Mouse (Mus musculus): ENCODE results near the gene 2010300C02Rik. TPM values are rescaled to one million over a fixed set of nuclear protein-coding genes. Genes with fewer than 3 reads are reported as not detected.
A peak's percentile ranks its signal among the peaks of the same experiment; 100 is the strongest.

The 2010300C02Rik gene
- total and polyA plus RNA-seq, 2 experiments: 0.04 to 0.09 TPM

GRCm38 (mm10) chr1:37695732-37696131 lies 24.2 kb downstream of the 2010300C02Rik start:
- Histone ChIP-seq H3K36me3 (ENCODE audit: control insufficient read depth, insufficient read depth, low read length) (no peaks in the 10 kb centered on the region), H3K4me3 (ENCODE audit: insufficient read depth, low read depth, low read length) (no peak overlapping the region), H3K27ac (replicated peaks; ENCODE audit: insufficient read depth, low read depth, low read length) (no peak overlapping the region), H3K9ac (ENCODE audit: low read depth, low read length) (no peak overlapping the region), H3K4me1 (ENCODE audit: control insufficient read depth, insufficient read depth, low read length) (no peaks in the 10 kb centered on the region), H3K27me3 (ENCODE audit: control insufficient read depth, insufficient read depth, low read length) (no peaks in the 10 kb centered on the region), H3K79me2 (ENCODE audit: control insufficient read depth, insufficient read depth, low read length) (no peaks in the 10 kb centered on the region)
- WGBS: 89% methylated on average over 9 of the region's 9 CpGs
- TF ChIP-seq CTCF (IDR thresholded peaks at IDR 0.05; ENCODE audit: low read depth, low read length) (no peak), POLR2A (IDR thresholded peaks at IDR 0.05; ENCODE audit: extremely low read depth, insufficient read depth, low read length) (no peak)
- DNase-seq (ENCODE audit: extremely low read depth, low read depth, low spot score): no peak

- Histone ChIP-seq H3K36me3 (ENCODE audit: control insufficient read depth, insufficient read depth, low read length) (no peaks in the 10 kb centered on the region), H3K9ac (ENCODE audit: low read depth, low read length) (no peak overlapping the region), H3K4me1 (ENCODE audit: control insufficient read depth, insufficient read depth, low read length) (no peaks in the 10 kb centered on the region), H3K4me3 (ENCODE audit: insufficient read depth, low read depth, low read length) (no peak overlapping the region), H3K79me2 (ENCODE audit: control insufficient read depth, insufficient read depth, low read length) (no peaks in the 10 kb centered on the region), H3K27ac (replicated peaks; ENCODE audit: insufficient read depth, low read depth, low read length) (no peak overlapping the region), H3K27me3 (ENCODE audit: control insufficient read depth, insufficient read depth, low read length) (no peaks in the 10 kb centered on the region)
- WGBS: 15% methylated on average over 8 of the region's 8 CpGs
- TF ChIP-seq POLR2A (IDR thresholded peaks at IDR 0.05; ENCODE audit: extremely low read depth, insufficient read depth, low read length): no peak
- no peak for TF ChIP-seq CTCF (IDR thresholded peaks at IDR 0.05; ENCODE audit: low read depth, low read length)
- DNase-seq (ENCODE audit: extremely low read depth, low read depth, low spot score): peak; percentile 14
Measured at GRCm38 (mm10) chr1:37694417-37694816, 25.5 kb downstream of the 2010300C02Rik start.

- Histone ChIP-seq H3K36me3 (ENCODE audit: control insufficient read depth, insufficient read depth, low read length) (no peaks in the 10 kb centered on the region), H3K4me1 (ENCODE audit: control insufficient read depth, insufficient read depth, low read length) (no peaks in the 10 kb centered on the region), H3K4me3 (ENCODE audit: insufficient read depth, low read depth, low read length) (no peak overlapping the region), H3K27ac (replicated peaks; ENCODE audit: insufficient read depth, low read depth, low read length) (no peak overlapping the region), H3K9ac (ENCODE audit: low read depth, low read length) (no peak overlapping the region), H3K27me3 (ENCODE audit: control insufficient read depth, insufficient read depth, low read length) (no peaks in the 10 kb centered on the region), H3K79me2 (ENCODE audit: control insufficient read depth, insufficient read depth, low read length) (no peaks in the 10 kb centered on the region)
- peak; percentile 19 for DNase-seq (ENCODE audit: extremely low read depth, low read depth, low spot score)
- WGBS: 53% methylated on average over 8 of the region's 8 CpGs
- TF ChIP-seq POLR2A (IDR thresholded peaks at IDR 0.05; ENCODE audit: extremely low read depth, insufficient read depth, low read length) (no peak), CTCF (IDR thresholded peaks at IDR 0.05; ENCODE audit: low read depth, low read length) (no peak)
Measured at GRCm38 (mm10) chr1:37691179-37691578, 28.7 kb downstream of the 2010300C02Rik start.

- TF ChIP-seq POLR2A (IDR thresholded peaks at IDR 0.05; ENCODE audit: extremely low read depth, insufficient read depth, low read length): no peak
- TF ChIP-seq CTCF (IDR thresholded peaks at IDR 0.05; ENCODE audit: low read depth, low read length): no peak
- H3K27ac ChIP-seq (replicated peaks; ENCODE audit: insufficient read depth, low read depth, low read length): no peak overlapping the region
- no peak overlapping the region for H3K4me3 ChIP-seq (ENCODE audit: insufficient read depth, low read depth, low read length)
- no peaks in the 10 kb centered on the region for H3K36me3 ChIP-seq (ENCODE audit: control insufficient read depth, insufficient read depth, low read length)
- DNase-seq (ENCODE audit: extremely low read depth, low read depth, low spot score): peak; percentile 20
- H3K27me3 ChIP-seq (ENCODE audit: control insufficient read depth, insufficient read depth, low read length): no peaks in the 10 kb centered on the region
- H3K9ac ChIP-seq (ENCODE audit: low read depth, low read length): no peak overlapping the region
- no peaks in the 10 kb centered on the region for H3K79me2 ChIP-seq (ENCODE audit: control insufficient read depth, insufficient read depth, low read length)
- 78% methylated on average over 5 of the region's 5 CpGs for whole genome bisulfite sequencing
- no peaks in the 10 kb centered on the region for H3K4me1 ChIP-seq (ENCODE audit: control insufficient read depth, insufficient read depth, low read length)
Measured at GRCm38 (mm10) chr1:37690665-37691064, 29.2 kb downstream of the 2010300C02Rik start.

GRCm38 (mm10) chr1:37689730-37690129 lies 30.2 kb downstream of the 2010300C02Rik start:
- no peak for DNase-seq (ENCODE audit: extremely low read depth, low read depth, low spot score)
- no peak overlapping the region for H3K4me3 ChIP-seq (ENCODE audit: insufficient read depth, low read depth, low read length)
- no peaks in the 10 kb centered on the region for H3K4me1 ChIP-seq (ENCODE audit: control insufficient read depth, insufficient read depth, low read length)
- no peaks in the 10 kb centered on the region for H3K36me3 ChIP-seq (ENCODE audit: control insufficient read depth, insufficient read depth, low read length)
- no peaks in the 10 kb centered on the region for H3K27me3 ChIP-seq (ENCODE audit: control insufficient read depth, insufficient read depth, low read length)
- H3K27ac ChIP-seq (replicated peaks; ENCODE audit: insufficient read depth, low read depth, low read length): no peak overlapping the region
- TF ChIP-seq POLR2A (IDR thresholded peaks at IDR 0.05; ENCODE audit: extremely low read depth, insufficient read depth, low read length): no peak
- TF ChIP-seq CTCF (IDR thresholded peaks at IDR 0.05; ENCODE audit: low read depth, low read length): no peak
- 86% methylated on average over 6 of the region's 6 CpGs for WGBS
- no peak overlapping the region for H3K9ac ChIP-seq (ENCODE audit: low read depth, low read length)
- no peaks in the 10 kb centered on the region for H3K79me2 ChIP-seq (ENCODE audit: control insufficient read depth, insufficient read depth, low read length)

- H3K27me3 ChIP-seq (ENCODE audit: control insufficient read depth, insufficient read depth, low read length): no peaks in the 10 kb centered on the region
- H3K27ac ChIP-seq (replicated peaks; ENCODE audit: insufficient read depth, low read depth, low read length): no peak overlapping the region
- H3K36me3 ChIP-seq (ENCODE audit: control insufficient read depth, insufficient read depth, low read length): no peaks in the 10 kb centered on the region
- TF ChIP-seq CTCF (IDR thresholded peaks at IDR 0.05; ENCODE audit: low read depth, low read length) (no peak), POLR2A (IDR thresholded peaks at IDR 0.05; ENCODE audit: extremely low read depth, insufficient read depth, low read length) (no peak)
- no peaks in the 10 kb centered on the region for H3K79me2 ChIP-seq (ENCODE audit: control insufficient read depth, insufficient read depth, low read length)
- H3K9ac ChIP-seq (ENCODE audit: low read depth, low read length): no peak overlapping the region
- 62% methylated on average over 8 of the region's 8 CpGs for WGBS
- H3K4me3 ChIP-seq (ENCODE audit: insufficient read depth, low read depth, low read length): no peak overlapping the region
- no peak for DNase-seq (ENCODE audit: extremely low read depth, low read depth, low spot score)
- no peaks in the 10 kb centered on the region for H3K4me1 ChIP-seq (ENCODE audit: control insufficient read depth, insufficient read depth, low read length)
Measured at GRCm38 (mm10) chr1:37688351-37688750, 31.5 kb downstream of the 2010300C02Rik start.

Data from liver, adult 2 months (tissue).